Mouse (Mus musculus): ENCODE measurements around the gene P3h4. TPM values are rescaled to one million over a fixed set of nuclear protein-coding genes. Genes with fewer than 3 reads are reported as not detected.

The P3h4 gene
- polyA plus RNA-seq, 1 experiment from 2014 or later = 55.3 TPM

DNA sequence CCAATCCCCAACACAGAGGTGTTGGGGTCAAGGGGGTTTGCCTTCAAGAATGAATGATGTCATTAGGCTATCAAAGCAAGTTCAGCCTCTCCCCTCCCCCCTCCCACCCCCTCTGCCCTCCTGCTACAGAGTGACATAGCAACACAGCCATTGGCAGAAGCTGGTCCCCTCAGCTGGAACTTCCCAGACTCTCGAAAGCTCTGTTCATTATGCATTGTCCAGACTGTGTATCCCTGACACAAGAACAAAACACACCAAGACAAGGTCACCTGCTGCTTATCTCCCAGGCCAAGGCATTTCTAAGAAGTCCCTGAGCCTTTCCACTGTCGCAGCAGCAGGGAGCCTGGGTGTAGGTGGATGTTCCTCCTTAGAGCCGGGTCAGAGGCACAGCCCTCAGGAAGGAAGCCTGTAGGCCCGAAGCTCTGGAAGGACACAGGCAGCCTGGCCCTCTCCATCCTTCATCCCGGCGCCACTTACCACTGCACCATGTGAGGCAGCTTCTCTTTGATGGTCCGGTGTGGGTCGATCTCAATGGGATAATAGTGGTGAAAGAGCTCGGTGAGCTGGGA lies 21.1 kb upstream of the P3h4 start:
- H3K27ac ChIP-seq (ENCODE audit: low read depth) = no peak overlapping the region
- peaks cover 65% of the 10 kb centered on the region for H3K36me3 ChIP-seq (ENCODE audit: control insufficient read depth, insufficient read depth, low read length)
- no peak overlapping the region for H3K4me3 ChIP-seq (ENCODE audit: low read depth, low read length)
- no peak overlapping the region for H3K4me2 ChIP-seq (ENCODE audit: low read length)
- peaks cover 6% of the 10 kb centered on the region; the same call in 1 of the 2 replicates for H3K4me1 ChIP-seq (replicated peaks; ENCODE audit: control insufficient read depth, insufficient read depth, low read length)
- DNase-seq (ENCODE audit: low spot score) = no peak
- H3K9me3 ChIP-seq (ENCODE audit: control insufficient read depth, low read length) = no peaks in the 10 kb centered on the region
- WGBS = 85% methylated on average over 9 of the region's 9 CpGs
- no peak for ATAC-seq (replicated peaks; ENCODE audit: low FRiP score, low TSS enrichment, low read depth)
- H3K9ac ChIP-seq (ENCODE audit: low read length) = no peak overlapping the region
- no peaks in the 10 kb centered on the region for H3K27me3 ChIP-seq (replicated peaks; ENCODE audit: control insufficient read depth, insufficient read depth, low read length)

GRCm38 (mm10) chr11:100432002-100432401 lies 17.4 kb upstream of the P3h4 start:
- H3K27me3 ChIP-seq (replicated peaks; ENCODE audit: control insufficient read depth, insufficient read depth, low read length) = no peaks in the 10 kb centered on the region
- 91% methylated on average over 5 of the region's 5 CpGs for WGBS
- H3K4me1 ChIP-seq (replicated peaks; ENCODE audit: control insufficient read depth, insufficient read depth, low read length) = no peaks in the 10 kb centered on the region
- ATAC-seq (replicated peaks; ENCODE audit: low FRiP score, low TSS enrichment, low read depth) = no peak
- H3K4me3 ChIP-seq (ENCODE audit: low read depth, low read length) = no peak overlapping the region
- H3K9ac ChIP-seq (ENCODE audit: low read length) = no peak overlapping the region
- no peak overlapping the region for H3K4me2 ChIP-seq (ENCODE audit: low read length)
- DNase-seq (ENCODE audit: low spot score) = no peak
- no peak overlapping the region for H3K27ac ChIP-seq (ENCODE audit: low read depth)
- H3K36me3 ChIP-seq (ENCODE audit: control insufficient read depth, insufficient read depth, low read length) = peaks cover 66% of the 10 kb centered on the region
- no peaks in the 10 kb centered on the region for H3K9me3 ChIP-seq (ENCODE audit: control insufficient read depth, low read length)

DNA sequence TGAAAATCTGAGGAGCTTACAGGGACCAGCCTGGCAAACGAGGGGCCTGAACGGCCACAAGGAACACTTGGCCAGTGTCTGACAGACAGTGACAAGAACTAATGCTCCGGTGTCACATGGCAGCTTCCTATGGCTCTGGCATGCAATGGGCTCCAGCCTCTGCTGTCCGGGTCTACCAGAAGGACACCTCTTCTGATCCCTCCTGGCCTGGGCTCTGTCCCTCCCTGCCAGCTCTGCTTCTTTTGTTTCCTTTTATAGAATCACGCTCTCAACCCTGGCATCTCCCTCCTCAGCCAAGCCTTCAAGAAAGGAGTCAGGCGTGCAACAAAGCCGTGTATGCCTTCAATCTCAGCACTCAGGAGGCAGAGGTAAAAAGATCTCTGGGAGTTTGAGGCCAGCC lies 15.4 kb upstream of the P3h4 start:
- no peaks in the 10 kb centered on the region for H3K9me3 ChIP-seq (ENCODE audit: control insufficient read depth, low read length)
- ATAC-seq (replicated peaks; ENCODE audit: low FRiP score, low TSS enrichment, low read depth) = no peak
- H3K4me1 ChIP-seq (replicated peaks; ENCODE audit: control insufficient read depth, insufficient read depth, low read length) = no peaks in the 10 kb centered on the region
- no peak overlapping the region for H3K4me2 ChIP-seq (ENCODE audit: low read length)
- no peak overlapping the region for H3K9ac ChIP-seq (ENCODE audit: low read length)
- no peak for DNase-seq (ENCODE audit: low spot score)
- peaks cover 54% of the 10 kb centered on the region for H3K36me3 ChIP-seq (ENCODE audit: control insufficient read depth, insufficient read depth, low read length)
- no peaks in the 10 kb centered on the region for H3K27me3 ChIP-seq (replicated peaks; ENCODE audit: control insufficient read depth, insufficient read depth, low read length)
- no peak overlapping the region for H3K4me3 ChIP-seq (ENCODE audit: low read depth, low read length)
- WGBS = 88% methylated on average over 7 of the region's 7 CpGs
- H3K27ac ChIP-seq (ENCODE audit: low read depth) = no peak overlapping the region

GRCm38 (mm10) chr11:100428612-100429199 lies 14.1 kb upstream of the P3h4 start:
- DNase-seq (ENCODE audit: low spot score) (no peak), ATAC-seq (replicated peaks; ENCODE audit: low FRiP score, low TSS enrichment, low read depth) (no peak)
- Histone ChIP-seq H3K4me1 (replicated peaks; ENCODE audit: control insufficient read depth, insufficient read depth, low read length) (no peaks in the 10 kb centered on the region), H3K4me3 (ENCODE audit: low read depth, low read length) (no peak overlapping the region), H3K27ac (ENCODE audit: low read depth) (no peak overlapping the region), H3K27me3 (replicated peaks; ENCODE audit: control insufficient read depth, insufficient read depth, low read length) (no peaks in the 10 kb centered on the region), H3K36me3 (ENCODE audit: control insufficient read depth, insufficient read depth, low read length) (peaks cover 58% of the 10 kb centered on the region), H3K9ac (ENCODE audit: low read length) (no peak overlapping the region), H3K9me3 (ENCODE audit: control insufficient read depth, low read length) (no peaks in the 10 kb centered on the region), H3K4me2 (ENCODE audit: low read length) (no peak overlapping the region)
- 69% methylated on average over 9 of the region's 9 CpGs for WGBS

- Histone ChIP-seq H3K4me3 (ENCODE audit: low read depth, low read length) (no peak overlapping the region), H3K4me2 (ENCODE audit: low read length) (no peak overlapping the region), H3K9ac (ENCODE audit: low read length) (no peak overlapping the region), H3K36me3 (ENCODE audit: control insufficient read depth, insufficient read depth, low read length) (peaks cover 60% of the 10 kb centered on the region), H3K4me1 (replicated peaks; ENCODE audit: control insufficient read depth, insufficient read depth, low read length) (no peaks in the 10 kb centered on the region), H3K27me3 (replicated peaks; ENCODE audit: control insufficient read depth, insufficient read depth, low read length) (no peaks in the 10 kb centered on the region), H3K9me3 (ENCODE audit: control insufficient read depth, low read length) (no peaks in the 10 kb centered on the region), H3K27ac (ENCODE audit: low read depth) (no peak overlapping the region)
- DNase-seq (ENCODE audit: low spot score) = no peak
- no peak for ATAC-seq (replicated peaks; ENCODE audit: low FRiP score, low TSS enrichment, low read depth)
- WGBS = 83% methylated on average over 3 of the region's 3 CpGs
These were observed 12.2 kb upstream of the P3h4 start for GRCm38 (mm10) chr11:100426820-100427219.

DNA sequence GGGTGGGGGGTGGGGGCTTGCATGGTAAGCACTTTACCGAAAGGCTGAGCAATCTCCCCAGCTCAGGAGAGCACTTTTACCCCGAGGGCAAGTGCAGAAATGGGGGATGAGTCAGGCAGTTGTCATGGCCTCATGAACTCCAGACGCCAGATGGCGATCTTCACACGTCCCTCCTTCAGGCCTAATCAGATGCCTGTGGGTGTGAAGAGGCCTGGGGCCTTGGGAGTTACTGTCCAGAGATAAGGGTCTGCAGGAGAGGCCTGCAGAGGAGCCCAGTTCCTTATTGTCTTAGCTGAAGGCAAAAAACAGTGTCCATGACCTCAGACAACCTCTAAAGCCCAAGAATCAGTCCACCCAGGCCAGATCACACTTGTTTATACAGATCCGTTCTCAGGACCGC lies 11.2 kb upstream of the P3h4 start:
- Histone ChIP-seq H3K9ac (ENCODE audit: low read length) (no peak overlapping the region), H3K4me3 (ENCODE audit: low read depth, low read length) (no peak overlapping the region), H3K36me3 (ENCODE audit: control insufficient read depth, insufficient read depth, low read length) (peaks cover 61% of the 10 kb centered on the region), H3K27me3 (replicated peaks; ENCODE audit: control insufficient read depth, insufficient read depth, low read length) (no peaks in the 10 kb centered on the region), H3K27ac (ENCODE audit: low read depth) (no peak overlapping the region), H3K9me3 (ENCODE audit: control insufficient read depth, low read length) (no peaks in the 10 kb centered on the region), H3K4me2 (ENCODE audit: low read length) (no peak overlapping the region), H3K4me1 (replicated peaks; ENCODE audit: control insufficient read depth, insufficient read depth, low read length) (no peaks in the 10 kb centered on the region)
- WGBS = 13% methylated on average over 7 of the region's 7 CpGs
- peak; percentile 51 for ATAC-seq (replicated peaks; ENCODE audit: low FRiP score, low TSS enrichment, low read depth)
- DNase-seq (ENCODE audit: low spot score) = peak; percentile 72

GRCm38 (mm10) chr11:100423836-100424235 lies 9.2 kb upstream of the P3h4 start:
- ATAC-seq (replicated peaks; ENCODE audit: low FRiP score, low TSS enrichment, low read depth) (no peak), DNase-seq (ENCODE audit: low spot score) (no peak)
- 94% methylated on average over 7 of the region's 7 CpGs for WGBS
- no peaks in the 10 kb centered on the region for H3K4me1 ChIP-seq (replicated peaks; ENCODE audit: control insufficient read depth, insufficient read depth, low read length)
- H3K4me3 ChIP-seq (ENCODE audit: low read depth, low read length) = no peak overlapping the region
- peaks cover 53% of the 10 kb centered on the region for H3K36me3 ChIP-seq (ENCODE audit: control insufficient read depth, insufficient read depth, low read length)
- no peak overlapping the region for H3K9ac ChIP-seq (ENCODE audit: low read length)
- H3K27me3 ChIP-seq (replicated peaks; ENCODE audit: control insufficient read depth, insufficient read depth, low read length) = no peaks in the 10 kb centered on the region
- no peaks in the 10 kb centered on the region for H3K9me3 ChIP-seq (ENCODE audit: control insufficient read depth, low read length)
- H3K4me2 ChIP-seq (ENCODE audit: low read length) = no peak overlapping the region
- H3K27ac ChIP-seq (ENCODE audit: low read depth) = no peak overlapping the region

GRCm38 (mm10) chr11:100421537-100421936 lies 6.9 kb upstream of the P3h4 start:
- no peak overlapping the region for H3K9ac ChIP-seq (ENCODE audit: low read length)
- H3K27me3 ChIP-seq (replicated peaks; ENCODE audit: control insufficient read depth, insufficient read depth, low read length) = no peaks in the 10 kb centered on the region
- 77% methylated on average over 8 of the region's 8 CpGs for WGBS
- no peak overlapping the region for H3K27ac ChIP-seq (ENCODE audit: low read depth)
- H3K9me3 ChIP-seq (ENCODE audit: control insufficient read depth, low read length) = no peaks in the 10 kb centered on the region
- H3K4me1 ChIP-seq (replicated peaks; ENCODE audit: control insufficient read depth, insufficient read depth, low read length) = peaks cover 9% of the 10 kb centered on the region
- no peak overlapping the region for H3K4me2 ChIP-seq (ENCODE audit: low read length)
- ATAC-seq (replicated peaks; ENCODE audit: low FRiP score, low TSS enrichment, low read depth) (no peak), DNase-seq (ENCODE audit: low spot score) (no peak)
- no peak overlapping the region for H3K4me3 ChIP-seq (ENCODE audit: low read depth, low read length)
- H3K36me3 ChIP-seq (ENCODE audit: control insufficient read depth, insufficient read depth, low read length) = peaks cover 52% of the 10 kb centered on the region

Measured in intestine, embryonic 14.5 days (tissue).